Mouse (Mus musculus): ENCODE measurements around the gene March2. TPM values are rescaled to one million over a fixed set of nuclear protein-coding genes. Genes with fewer than 3 reads are reported as not detected.
A peak's percentile ranks its signal among the peaks of the same experiment; 100 is the strongest.

March2 gene
- total and polyA plus RNA-seq, 3 experiments, result 136 to 182 (median 147) TPM

GRCm38 (mm10) chr17:33728396-33728795 lies 9.9 kb upstream of the March2 start:
- H3K27ac ChIP-seq, result no peak overlapping the region
- H3K36me3 ChIP-seq (ENCODE audit: control insufficient read depth, insufficient read depth, low read length), result no peaks in the 10 kb centered on the region
- TF ChIP-seq POLR2A (IDR thresholded peaks at IDR 0.05; ENCODE audit: insufficient read depth, low read depth, low read length), result no peak
- TF ChIP-seq EP300 (IDR thresholded peaks at IDR 0.05; ENCODE audit: insufficient read depth, low read depth, low read length), result no peak
- intact Hi-C loops (cut with DNase I), result no loop called here
- no peaks in the 10 kb centered on the region for H3K79me2 ChIP-seq (replicated peaks; ENCODE audit: control insufficient read depth, insufficient read depth, low read length)
- H3K4me1 ChIP-seq (ENCODE audit: control insufficient read depth, insufficient read depth, low read length), result peaks cover 2% of the 10 kb centered on the region; the same call in 1 of the 2 replicates
- no peak for DNase-seq
- no peak overlapping the region for H3K4me3 ChIP-seq
- no peak overlapping the region for H3K9ac ChIP-seq (ENCODE audit: low read depth, low read length)
- H3K27me3 ChIP-seq (ENCODE audit: control insufficient read depth, insufficient read depth, low read length), result no peaks in the 10 kb centered on the region
- 81% methylated on average over 2 of the region's 2 CpGs for WGBS

GRCm38 (mm10) chr17:33719736-33720378 lies 1.4 kb upstream of the March2 start:
- intact Hi-C loops (cut with DNase I), result loop anchor here (2.0 kb wide), 2 partner anchors 33 to 37 kb away; partner anchors contain the start of gene Hnrnpm
- WGBS, result 94% methylated on average over 7 of the region's 7 CpGs
- DNase-seq, result no peak

GRCm38 (mm10) chr17:33718944-33719725 lies 665 bp upstream of the March2 start:
- H3K4me1 ChIP-seq (ENCODE audit: control insufficient read depth, insufficient read depth, low read length), result no peaks in the 10 kb centered on the region; the same call in none of the 2 replicates
- no peak for TF ChIP-seq EP300 (IDR thresholded peaks at IDR 0.05; ENCODE audit: insufficient read depth, low read depth, low read length)
- no peak for TF ChIP-seq POLR2A (IDR thresholded peaks at IDR 0.05; ENCODE audit: insufficient read depth, low read depth, low read length)
- no peak for TF ChIP-seq CTCF (IDR thresholded peaks at IDR 0.05)
- H3K36me3 ChIP-seq (ENCODE audit: control insufficient read depth, insufficient read depth, low read length), result no peaks in the 10 kb centered on the region; the same call in 1 of the 2 replicates
- DNase-seq, result no peak
- no peaks in the 10 kb centered on the region for H3K27me3 ChIP-seq (ENCODE audit: control insufficient read depth, insufficient read depth, low read length)
- intact Hi-C loops (cut with DNase I), result loop anchor here (2.0 kb wide), 2 partner anchors 32 to 38 kb away; partner anchors contain the start of gene Hnrnpm
- peaks cover 1% of the 10 kb centered on the region; the same call in 1 of the 2 replicates for H3K79me2 ChIP-seq (replicated peaks; ENCODE audit: control insufficient read depth, insufficient read depth, low read length)
- H3K27ac ChIP-seq, result peak overlapping the region; percentile 70
- 44% methylated on average over 10 of the region's 10 CpGs for WGBS
- no peak overlapping the region for H3K4me3 ChIP-seq
- H3K9ac ChIP-seq (ENCODE audit: low read depth, low read length), result no peak overlapping the region

More at GRCm38 (mm10) chr17:33719736-33720378, 1.4 kb upstream of the March2 start:
- TF ChIP-seq EP300 (IDR thresholded peaks at IDR 0.05; ENCODE audit: insufficient read depth, low read depth, low read length) (no peak), POLR2A (IDR thresholded peaks at IDR 0.05; ENCODE audit: insufficient read depth, low read depth, low read length) (no peak), CTCF (IDR thresholded peaks at IDR 0.05) (no peak)
- Histone ChIP-seq H3K79me2 (replicated peaks; ENCODE audit: control insufficient read depth, insufficient read depth, low read length) (peaks cover under 1% of the 10 kb centered on the region; the same call in 1 of the 2 replicates), H3K27ac (no peak overlapping the region), H3K36me3 (ENCODE audit: control insufficient read depth, insufficient read depth, low read length) (no peaks in the 10 kb centered on the region; the same call in 1 of the 2 replicates), H3K27me3 (ENCODE audit: control insufficient read depth, insufficient read depth, low read length) (no peaks in the 10 kb centered on the region), H3K4me3 (no peak overlapping the region), H3K9ac (ENCODE audit: low read depth, low read length) (no peak overlapping the region), H3K4me1 (ENCODE audit: control insufficient read depth, insufficient read depth, low read length) (no peaks in the 10 kb centered on the region; the same call in 1 of the 2 replicates)

- H3K4me1 ChIP-seq (ENCODE audit: control insufficient read depth, insufficient read depth, low read length), result no peaks in the 10 kb centered on the region; the same call in none of the 2 replicates
- peaks cover 1% of the 10 kb centered on the region for H3K79me2 ChIP-seq (replicated peaks; ENCODE audit: control insufficient read depth, insufficient read depth, low read length)
- no peak for DNase-seq
- peak overlapping the region; percentile 85 for H3K4me3 ChIP-seq
- 6% methylated on average over 8 of the region's 8 CpGs for WGBS
- peak overlapping the region; percentile 86 for H3K9ac ChIP-seq (ENCODE audit: low read depth, low read length)
- no peak for TF ChIP-seq POLR2A (IDR thresholded peaks at IDR 0.05; ENCODE audit: insufficient read depth, low read depth, low read length)
- no peak for TF ChIP-seq EP300 (IDR thresholded peaks at IDR 0.05; ENCODE audit: insufficient read depth, low read depth, low read length)
- no peak for TF ChIP-seq CTCF (IDR thresholded peaks at IDR 0.05)
- peak overlapping the region; percentile 79 for H3K27ac ChIP-seq
- no peaks in the 10 kb centered on the region; the same call in 1 of the 2 replicates for H3K36me3 ChIP-seq (ENCODE audit: control insufficient read depth, insufficient read depth, low read length)
- no peaks in the 10 kb centered on the region for H3K27me3 ChIP-seq (ENCODE audit: control insufficient read depth, insufficient read depth, low read length)
- intact Hi-C loops (cut with DNase I), result loop anchor here (2.0 kb wide), 2 partner anchors 31 to 39 kb away; partner anchors contain the start of gene Hnrnpm
These were observed 488 bp downstream of the March2 start for GRCm38 (mm10) chr17:33717982-33718381.

GRCm38 (mm10) chr17:33717246-33717645 lies 1.2 kb downstream of the March2 start:
- Histone ChIP-seq H3K9ac (ENCODE audit: low read depth, low read length) (no peak overlapping the region), H3K27ac (no peak overlapping the region)
- intact Hi-C loops (cut with DNase I), result no loop called here

More at GRCm38 (mm10) chr17:33717246-33717645, 1.2 kb downstream of the March2 start:
- WGBS, result 96% methylated on average over 1 of the region's 1 CpGs
- no peaks in the 10 kb centered on the region; the same call in none of the 2 replicates for H3K4me1 ChIP-seq (ENCODE audit: control insufficient read depth, insufficient read depth, low read length)
- no peak overlapping the region for H3K4me3 ChIP-seq
- H3K27me3 ChIP-seq (ENCODE audit: control insufficient read depth, insufficient read depth, low read length), result no peaks in the 10 kb centered on the region
- DNase-seq, result no peak
- TF ChIP-seq EP300 (IDR thresholded peaks at IDR 0.05; ENCODE audit: insufficient read depth, low read depth, low read length) (no peak), POLR2A (IDR thresholded peaks at IDR 0.05; ENCODE audit: insufficient read depth, low read depth, low read length) (no peak), CTCF (IDR thresholded peaks at IDR 0.05) (no peak)
- no peaks in the 10 kb centered on the region; the same call in 1 of the 2 replicates for H3K36me3 ChIP-seq (ENCODE audit: control insufficient read depth, insufficient read depth, low read length)
- H3K79me2 ChIP-seq (replicated peaks; ENCODE audit: control insufficient read depth, insufficient read depth, low read length), result peaks cover 2% of the 10 kb centered on the region

Data from heart, adult 2 months (tissue).